Mouse (Mus musculus) lung, adult 2 months (tissue): ENCODE results near the gene Ccnf.

Source experiments
- CTCF ChIP-seq: fragments of 200-500 bp; IDR thresholded peaks from 2 replicates; pipeline ENCODE4 v1.5.1; 2011; ENCODE audit warnings: mild to moderate bottlenecking, low read length, control low read depth; ENCODE audit not compliant: insufficient read depth
- POLR2A ChIP-seq: fragments of 200-500 bp; IDR thresholded peaks from 2 replicates; pipeline ENCODE4 v1.6.1; 2011; ENCODE audit warnings: low read depth, mild to moderate bottlenecking, control low read depth, low read length, borderline replicate concordance; ENCODE audit errors: extremely low read depth

GRCm38 (mm10) chr17:24289338-24289737 is 38.1 kb upstream of the Ccnf start:
- no peak for TF ChIP-seq POLR2A
- no peak for TF ChIP-seq CTCF
